Mouse (Mus musculus): ENCODE data around the gene Hist1h2af. TPM values are rescaled to one million over a fixed set of nuclear protein-coding genes. Genes with fewer than 3 reads are reported as not detected.
"Not testable (repeated sequence)": the region's sequence is repeated elsewhere in the genome, so short reads cannot be mapped to it uniquely, and the experiment has no call there.

The Hist1h2af gene
- total RNA-seq, 2 experiments from 2014 or later, result 7.7 to 11.5 TPM

DNA sequence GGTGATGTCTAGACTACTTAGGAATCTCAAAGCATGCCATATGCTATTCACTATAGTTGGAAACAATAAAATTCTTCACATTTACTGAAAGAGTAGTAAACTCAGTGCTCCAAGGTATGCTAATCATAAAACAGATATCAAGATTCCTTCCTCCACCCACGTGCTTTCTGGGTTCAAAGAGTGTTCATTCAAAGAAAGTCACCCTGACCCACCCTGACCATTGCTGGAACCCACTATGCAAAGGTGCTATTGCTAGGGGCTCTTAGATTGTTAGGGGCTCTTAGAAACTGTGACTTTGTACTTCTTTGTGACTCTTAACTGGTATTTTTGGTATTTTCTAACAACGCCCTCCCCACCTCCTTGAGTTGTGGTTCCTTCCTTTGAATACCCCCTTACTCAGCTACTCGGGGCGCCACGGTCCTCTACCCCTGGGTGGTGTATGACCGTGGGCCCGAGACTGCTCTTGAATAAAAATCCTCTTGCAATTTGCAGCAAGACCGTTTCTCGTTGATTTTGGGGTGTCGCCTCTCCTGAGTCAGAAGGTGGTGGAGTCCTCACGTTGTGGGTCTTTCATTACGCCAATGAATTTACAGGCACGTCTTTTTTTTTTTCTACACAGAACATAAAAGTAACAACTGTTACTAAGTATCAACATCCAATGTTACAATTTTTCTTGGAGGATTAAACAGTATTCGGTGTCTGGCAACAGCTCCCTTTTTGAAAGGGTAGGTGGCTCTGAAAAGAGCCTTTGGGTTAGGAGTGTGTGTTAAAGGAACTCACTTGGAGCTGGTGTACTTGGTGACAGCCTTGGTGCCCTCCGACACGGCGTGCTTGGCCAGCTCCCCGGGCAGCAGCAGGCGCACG is 39.6 kb downstream of the Hist1h2af start:
- DNase-seq; intact Hi-C loops (cut with DNase I): not testable (repeated sequence)

DNA sequence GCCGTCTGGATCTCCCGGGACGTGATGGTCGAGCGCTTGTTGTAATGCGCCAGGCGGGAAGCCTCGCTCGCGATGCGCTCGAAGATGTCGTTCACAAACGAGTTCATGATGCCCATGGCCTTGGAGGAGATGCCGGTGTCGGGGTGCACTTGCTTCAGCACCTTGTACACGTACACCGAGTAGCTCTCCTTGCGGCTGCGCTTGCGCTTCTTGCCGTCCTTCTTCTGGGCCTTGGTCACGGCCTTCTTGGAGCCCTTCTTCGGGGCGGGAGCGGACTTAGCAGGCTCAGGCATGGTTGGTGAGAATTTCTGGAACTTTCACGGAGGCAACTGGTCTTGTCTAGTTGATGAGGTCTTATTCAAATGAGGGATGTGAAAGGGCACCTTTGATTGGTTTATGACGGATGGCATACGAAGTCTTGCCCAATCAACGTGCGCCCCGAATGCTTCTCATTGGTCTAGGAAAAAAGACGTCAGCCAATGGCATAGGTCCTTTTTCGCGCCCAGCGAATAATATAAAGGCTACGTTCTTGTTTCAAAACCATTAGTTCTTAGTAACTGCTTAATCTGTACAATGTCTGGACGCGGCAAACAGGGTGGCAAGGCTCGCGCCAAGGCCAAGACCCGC is 40.3 kb downstream of the Hist1h2af start, which contains the start of the genes Hist1h2bf and Hist1h2ad:
TSS of gene Hist1h2bf (minus strand) at position 299 of the 627 bp plus-strand sequence.
TSS of gene Hist1h2ad (plus strand) at position 484 of the 627 bp plus-strand sequence.
- DNase-seq, result peak; percentile 68 to 71
- intact Hi-C loops (cut with DNase I), result not testable (repeated sequence)

DNA sequence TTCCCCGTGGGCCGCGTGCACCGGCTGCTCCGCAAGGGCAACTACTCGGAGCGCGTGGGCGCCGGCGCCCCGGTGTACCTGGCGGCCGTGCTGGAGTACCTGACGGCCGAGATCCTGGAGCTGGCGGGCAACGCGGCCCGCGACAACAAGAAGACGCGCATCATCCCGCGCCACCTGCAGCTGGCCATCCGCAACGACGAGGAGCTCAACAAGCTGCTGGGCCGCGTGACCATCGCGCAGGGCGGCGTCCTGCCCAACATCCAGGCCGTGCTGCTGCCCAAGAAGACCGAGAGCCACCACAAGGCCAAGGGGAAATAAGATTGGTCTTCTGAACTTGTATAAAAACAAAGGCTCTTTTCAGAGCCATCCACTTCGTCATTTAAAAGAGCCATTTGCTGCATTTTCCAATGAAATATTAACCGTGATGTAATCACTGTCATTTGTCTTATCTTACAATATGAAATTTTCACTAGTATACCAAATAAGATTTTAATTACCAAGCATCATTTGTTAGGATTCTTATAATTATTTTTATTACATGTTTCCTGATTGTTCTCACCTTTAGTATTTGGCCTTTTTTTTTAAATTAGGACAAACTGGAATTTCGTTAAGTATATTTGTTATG is 41.0 kb downstream of the Hist1h2af start:
- intact Hi-C loops (cut with DNase I); DNase-seq: not testable (repeated sequence)

DNA sequence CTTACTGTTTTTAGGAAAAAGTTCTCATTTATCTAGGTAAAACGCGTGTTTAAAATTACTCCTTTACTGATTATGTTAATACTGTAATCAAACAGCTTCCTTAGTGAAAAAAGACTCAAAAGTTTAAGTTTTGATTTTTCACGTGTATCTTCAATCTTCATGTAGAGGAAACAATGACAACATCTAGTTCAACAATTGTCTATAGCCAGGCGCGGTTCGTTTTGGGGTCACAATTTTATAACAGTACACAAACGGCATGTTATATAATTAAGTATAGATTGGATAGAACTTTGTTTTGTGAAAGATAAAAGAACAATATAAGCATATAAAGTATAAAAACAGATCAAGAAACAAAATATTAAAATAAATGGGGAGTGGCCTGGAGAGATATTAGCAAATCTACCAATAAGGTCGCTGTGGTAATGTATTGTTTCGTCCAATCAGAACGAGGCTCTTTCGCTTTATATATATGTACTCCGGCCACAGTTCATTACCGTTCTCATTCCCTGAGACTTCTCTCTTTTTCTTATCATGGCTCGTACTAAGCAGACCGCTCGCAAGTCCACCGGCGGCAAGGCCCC is 41.7 kb downstream of the Hist1h2af start, which contains the start of gene Hist1h3d:
TSS of gene Hist1h3d (plus strand) at position 493 of the 581 bp plus-strand sequence.
- intact Hi-C loops (cut with DNase I), result no loop called here
- DNase-seq, result no peak

DNA sequence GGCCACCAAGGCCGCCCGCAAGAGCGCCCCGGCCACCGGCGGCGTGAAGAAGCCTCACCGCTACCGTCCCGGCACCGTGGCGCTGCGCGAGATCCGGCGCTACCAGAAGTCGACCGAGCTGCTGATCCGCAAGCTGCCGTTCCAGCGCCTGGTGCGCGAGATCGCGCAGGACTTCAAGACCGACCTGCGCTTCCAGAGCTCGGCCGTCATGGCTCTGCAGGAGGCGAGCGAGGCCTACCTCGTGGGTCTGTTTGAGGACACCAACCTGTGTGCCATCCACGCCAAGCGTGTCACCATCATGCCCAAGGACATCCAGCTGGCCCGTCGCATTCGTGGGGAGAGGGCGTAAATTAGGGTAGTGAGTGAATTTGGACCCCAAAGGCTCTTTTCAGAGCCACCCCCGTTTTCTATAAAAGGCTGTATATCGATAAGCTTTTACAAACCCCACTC is 42.2 kb downstream of the Hist1h2af start:
- DNase-seq; intact Hi-C loops (cut with DNase I): not testable (repeated sequence)

DNA sequence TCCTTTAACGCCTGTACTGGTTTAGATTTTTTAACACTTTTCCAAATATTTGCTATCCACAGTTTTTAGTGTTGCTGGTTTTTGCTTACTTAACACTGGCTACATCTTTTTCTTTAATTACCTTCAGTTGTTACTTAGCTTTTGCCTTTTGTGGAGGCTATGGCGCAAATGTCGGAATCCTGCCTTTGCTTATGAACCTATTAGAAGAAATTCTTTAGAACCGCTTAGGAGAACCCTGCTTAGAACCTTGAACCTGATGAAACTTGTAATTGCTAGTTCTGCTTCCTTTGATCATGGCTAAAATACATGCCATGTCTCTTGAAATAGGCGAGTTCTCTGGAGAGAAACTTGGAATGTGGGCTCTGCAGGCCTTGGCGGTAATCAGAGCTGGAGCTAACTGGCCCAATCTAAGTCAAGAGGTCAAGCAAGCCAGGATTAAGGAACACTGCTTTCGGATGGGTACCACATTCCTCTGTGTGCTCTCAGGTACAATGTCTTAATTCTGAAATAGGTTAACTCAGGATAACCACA is 42.7 kb downstream of the Hist1h2af start:
- intact Hi-C loops (cut with DNase I), result no loop called here
- no peak for DNase-seq

DNA sequence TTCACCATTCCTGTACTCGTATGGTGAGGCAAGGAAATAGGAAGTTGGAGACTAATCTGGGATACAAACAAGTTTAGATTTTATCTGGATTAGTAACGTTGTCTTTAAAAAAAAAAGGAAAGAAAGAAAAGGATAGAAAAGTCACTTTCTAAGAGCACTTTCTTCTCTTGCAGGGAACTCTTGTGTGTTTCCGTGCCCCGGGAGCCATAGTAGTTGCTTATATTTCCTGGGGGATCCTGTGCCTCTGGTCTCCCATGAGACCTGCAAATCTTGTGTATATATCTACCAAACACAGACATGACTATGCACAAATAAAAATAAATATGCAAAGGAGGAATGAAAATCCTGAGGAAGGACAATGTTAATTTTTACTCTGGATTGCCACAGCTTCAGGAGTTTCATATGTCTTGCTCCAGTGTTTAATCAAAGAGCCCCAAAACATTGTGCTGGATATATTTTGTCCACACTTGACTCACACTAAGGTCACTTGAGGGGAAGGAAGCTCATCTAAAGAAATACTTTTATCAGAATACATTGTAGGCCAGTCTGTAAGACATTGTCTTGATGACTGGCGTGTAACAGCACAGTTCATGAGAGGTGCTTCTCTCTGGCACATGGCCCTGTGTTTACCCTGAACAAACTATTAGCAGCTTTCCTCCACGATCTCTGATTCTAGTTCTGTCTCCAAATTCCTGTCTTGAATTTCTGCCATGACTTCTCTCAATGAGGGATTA is 43.4 kb downstream of the Hist1h2af start:
- intact Hi-C loops (cut with DNase I), result no loop called here

DNA sequence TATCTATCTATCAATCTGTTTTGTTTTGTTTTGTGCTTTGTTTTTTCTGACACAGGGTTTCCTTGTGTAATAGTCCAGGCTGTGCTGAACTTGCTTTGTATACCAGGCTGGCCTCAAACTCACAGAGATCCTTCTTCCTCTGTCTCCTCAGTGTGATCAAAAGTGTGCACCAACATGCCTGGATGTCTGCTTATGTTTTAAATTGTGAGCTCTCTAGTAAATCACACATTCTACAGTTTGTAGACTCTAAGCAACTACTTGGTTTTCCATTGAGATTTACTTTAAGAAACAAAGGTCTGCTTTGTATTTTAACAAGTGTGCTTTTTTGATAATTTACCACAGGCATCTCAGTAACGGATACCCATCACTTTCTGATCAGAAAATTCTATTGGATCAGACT is 44.1 kb downstream of the Hist1h2af start:
- intact Hi-C loops (cut with DNase I), result no loop called here
- no peak for DNase-seq

More for the DNA sequence above, 43.4 kb downstream of the Hist1h2af start:
- DNase-seq, result no peak

DNA sequence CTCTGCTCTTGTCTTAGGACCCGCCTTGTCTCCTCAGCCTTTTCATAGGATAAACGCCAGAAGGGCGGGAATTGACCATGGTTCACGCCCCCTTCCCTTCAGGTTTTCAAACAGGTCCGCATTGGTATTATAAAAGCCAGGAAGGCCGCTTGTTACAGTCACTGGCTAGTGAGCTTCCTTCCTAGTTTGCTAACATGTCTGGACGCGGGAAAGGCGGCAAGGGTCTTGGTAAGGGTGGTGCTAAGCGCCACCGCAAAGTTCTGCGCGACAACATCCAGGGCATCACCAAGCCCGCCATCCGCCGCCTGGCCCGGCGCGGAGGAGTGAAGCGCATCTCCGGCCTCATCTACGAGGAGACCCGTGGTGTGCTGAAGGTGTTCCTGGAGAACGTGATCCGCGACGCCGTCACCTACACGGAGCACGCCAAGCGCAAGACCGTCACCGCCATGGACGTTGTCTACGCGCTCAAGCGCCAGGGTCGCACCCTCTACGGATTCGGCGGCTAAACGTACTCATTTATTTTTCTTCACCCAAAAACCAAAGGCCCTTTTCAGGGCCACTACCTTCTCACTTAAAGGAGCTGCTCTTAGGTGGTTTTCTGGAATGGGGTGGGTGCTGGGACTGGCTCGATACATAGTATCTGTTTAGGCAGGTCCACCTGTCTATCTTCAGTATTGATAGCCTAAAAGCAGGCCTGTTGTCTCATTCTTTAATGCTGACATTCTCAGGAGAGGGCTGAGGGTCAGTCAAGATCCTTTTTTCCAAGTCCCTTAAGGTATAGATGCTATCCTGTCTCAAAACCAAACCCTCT is 47.9 kb downstream of the Hist1h2af start, which contains the start of gene Hist1h4d:
TSS of gene Hist1h4d (plus strand) at position 191 of the 811 bp plus-strand sequence.
- peak; percentile 89 to 91 for DNase-seq
- intact Hi-C loops (cut with DNase I), result loop anchor here (1.0 to 10.0 kb wide), 3 partner anchors 40 to 1867 kb away; partner anchors contain the start of genes Hist1h2ai, Hist1h2bb, Hist1h2be and Hist1h2bl

DNA sequence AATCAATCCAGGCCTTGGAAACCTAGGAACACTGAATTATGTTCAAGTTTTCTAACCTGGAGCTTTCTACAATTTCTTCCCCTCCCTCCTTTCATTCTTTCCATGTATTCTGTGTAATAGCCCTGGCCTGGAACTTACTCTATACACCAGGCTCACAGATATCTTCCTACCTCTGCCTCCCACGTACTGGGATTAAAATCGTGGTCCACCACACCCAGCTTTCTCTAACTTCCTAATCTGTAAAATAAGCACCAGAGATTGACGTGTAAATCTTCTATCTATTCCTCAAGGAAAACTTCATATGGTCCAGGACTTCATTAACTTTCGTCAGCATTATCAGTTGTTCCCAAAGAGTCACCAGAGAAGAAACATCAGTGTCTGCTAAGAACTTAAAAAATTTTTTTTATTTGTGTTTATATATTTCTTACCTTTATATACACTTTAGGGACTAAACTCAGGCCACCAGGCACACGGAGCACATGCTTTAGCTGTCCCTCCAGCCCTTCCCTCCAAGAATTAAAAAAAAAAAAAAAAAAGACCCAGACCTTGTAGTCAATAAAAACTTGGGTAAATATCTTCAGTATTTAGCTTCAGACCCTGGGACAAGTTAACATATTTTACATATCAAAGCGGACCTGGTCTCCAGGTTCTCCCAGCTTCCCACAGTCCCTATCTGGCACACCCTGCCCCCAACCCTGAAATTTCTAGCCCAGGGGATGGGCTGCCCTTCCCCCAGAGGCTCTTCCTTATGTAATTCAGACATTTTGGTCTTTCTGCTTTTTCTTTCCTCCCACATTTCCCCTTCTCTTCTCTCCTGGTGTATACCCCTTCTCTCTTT is 48.7 kb downstream of the Hist1h2af start:
- intact Hi-C loops (cut with DNase I), result loop anchor here (1.0 to 10.0 kb wide), 3 partner anchors 39 to 1868 kb away; partner anchors contain the start of genes Hist1h2ai, Hist1h2bb, Hist1h2be and Hist1h2bl
- no peak for DNase-seq

DNA sequence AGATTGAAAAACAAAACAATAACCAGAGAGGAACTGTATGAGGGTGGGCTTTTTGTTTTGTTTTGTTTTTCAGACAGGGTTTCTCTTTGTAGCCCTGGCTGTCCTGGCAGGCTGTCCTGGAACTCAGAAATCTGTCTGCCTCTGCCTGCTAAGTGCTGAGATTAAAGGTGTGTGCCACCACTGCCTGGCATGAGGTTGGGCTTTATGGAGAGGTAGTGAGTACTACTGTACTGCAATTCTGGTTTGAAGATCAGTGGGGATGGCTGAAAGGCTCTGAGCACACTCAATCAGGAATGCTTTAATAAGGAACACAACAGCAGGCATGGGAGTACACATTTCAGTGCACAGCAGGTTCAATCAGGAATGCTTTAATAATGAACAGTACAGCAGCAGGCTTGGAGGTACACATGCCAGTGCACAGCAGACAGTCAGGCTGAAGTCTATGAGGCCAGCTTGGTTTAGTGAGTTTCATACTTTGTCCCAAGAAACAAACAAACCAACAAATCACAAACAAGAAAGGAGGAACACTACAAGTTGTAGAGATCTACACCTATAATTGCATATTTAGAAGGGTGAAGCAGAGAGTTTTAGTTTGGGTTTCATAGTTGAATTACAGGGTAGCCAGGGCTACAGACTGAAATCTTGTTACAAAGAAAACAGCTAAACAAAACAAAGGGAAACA is 49.8 kb downstream of the Hist1h2af start:
- intact Hi-C loops (cut with DNase I), result loop anchor here (5.0 to 10.0 kb wide), 2 partner anchors 164 to 1869 kb away; partner anchors contain the start of genes Hist1h2ai, Hist1h2bb, Hist1h2bl and Hist1h3c
- DNase-seq, result no peak

Small RNA genes within 50 kb of the gene (microRNA-seq; reads per million reads assigned to microRNA genes)
- 0 reads per million in 2 experiments for gene Gm44297
- 0 reads per million in 2 experiments for gene Gm44359
- gene Gm44394, result 0 reads per million in 2 experiments
- gene n-TStga1, result 0 reads per million in 2 experiments

Other genes with a start within 250 kb of the Hist1h2af start
- gene Zfp322a, start 164.7 kb upstream of the Hist1h2af start, total RNA-seq (2021), result 10 to 100 TPM in 1 of 2 experiments, 1 to 10 TPM in 1; 8.4 to 11.1 TPM
- 1 to 10 TPM; 3.2 to 3.3 TPM for gene Abt1, start 110.0 kb upstream of the Hist1h2af start, total RNA-seq (2021)
- not detected for gene Btn1a1, start 68.0 kb upstream of the Hist1h2af start, total RNA-seq (2021)
- not detected for gene Btn2a2, start 45.0 kb upstream of the Hist1h2af start, total RNA-seq (2021)
- 100 to 1,000 TPM; 130 to 153 TPM for gene Hist1h4h, start 2.9 kb upstream of the Hist1h2af start, total RNA-seq (2021)
- gene Hist1h3g, start 1.5 kb downstream of the Hist1h2af start, total RNA-seq (2021), result 1 to 10 TPM; 2.8 to 5.0 TPM
- gene Hist1h2bh, start 9.5 kb downstream of the Hist1h2af start, total RNA-seq (2021), result 1 to 10 TPM; 1.7 to 2.1 TPM
- gene Hist1h3f, start 10.1 kb downstream of the Hist1h2af start, total RNA-seq (2021), result 1 to 10 TPM; 5.5 to 6.4 TPM
- 10 to 100 TPM; 12.5 to 22.4 TPM for gene Hist1h4f, start 17.7 kb downstream of the Hist1h2af start, total RNA-seq (2021)
- gene Hist1h1d, start 19.4 kb downstream of the Hist1h2af start, total RNA-seq (2021), result 1 to 10 TPM; 1.6 to 2.0 TPM
- gene Hist1h3e, start 28.5 kb downstream of the Hist1h2af start, total RNA-seq (2021), result 10 to 100 TPM; 11.9 to 17.0 TPM
- gene Hist1h2ae, start 37.3 kb downstream of the Hist1h2af start, total RNA-seq (2021), result 1 to 10 TPM; 1.6 to 2.8 TPM
- 10 to 100 TPM; 15.3 to 21.1 TPM for gene Hist1h2bg, start 37.5 kb downstream of the Hist1h2af start, total RNA-seq (2021)
- gene Hist1h2bf, start 40.3 kb downstream of the Hist1h2af start, total RNA-seq (2021), result 1 to 10 TPM; 7.5 to 8.5 TPM
- 1 to 10 TPM; 1.2 to 2.2 TPM for gene Hist1h2ad, start 40.5 kb downstream of the Hist1h2af start, total RNA-seq (2021)
- 1 to 10 TPM; 2.8 to 4.8 TPM for gene Hist1h3d, start 41.9 kb downstream of the Hist1h2af start, total RNA-seq (2021)
- 10 to 100 TPM; 39.6 to 39.7 TPM for gene Hist1h4d, start 47.7 kb downstream of the Hist1h2af start, total RNA-seq (2021)
- 10 to 100 TPM; 16.6 to 18.7 TPM for gene Hist1h2be, start 87.2 kb downstream of the Hist1h2af start, total RNA-seq (2021)
- gene Hist1h1e, start 88.7 kb downstream of the Hist1h2af start, total RNA-seq (2021), result 10 to 100 TPM; 42.9 to 50.8 TPM
- 1 to 10 TPM; 1.3 to 1.4 TPM for gene Hist1h2ac, start 150.0 kb downstream of the Hist1h2af start, total RNA-seq (2021)
- 10 to 100 TPM; 65.6 to 72.3 TPM for gene Hist1h2bc, start 150.3 kb downstream of the Hist1h2af start, total RNA-seq (2021)
- gene Hist1h1t, start 161.9 kb downstream of the Hist1h2af start, total RNA-seq (2021), result not detected
- 10 to 100 TPM; 62.8 to 75.7 TPM for gene Hist1h4c, start 164.5 kb downstream of the Hist1h2af start, total RNA-seq (2021)
- 10 to 100 TPM; 17.6 to 27.0 TPM for gene Hfe, start 176.9 kb downstream of the Hist1h2af start, total RNA-seq (2021)
- gene Hist1h1c, start 204.9 kb downstream of the Hist1h2af start, total RNA-seq (2021), result 100 to 1,000 TPM; 188 to 225 TPM
- gene Hist1h3c, start 211.7 kb downstream of the Hist1h2af start, total RNA-seq (2021), result 1 to 10 TPM; 4.5 to 4.6 TPM
- 1 to 10 TPM; 5.1 to 7.0 TPM for gene Hist1h2bb, start 212.8 kb downstream of the Hist1h2af start, total RNA-seq (2021)
- gene Hist1h2ab, start 217.2 kb downstream of the Hist1h2af start, total RNA-seq (2021), result 10 to 100 TPM in 1 of 2 experiments, 1 to 10 TPM in 1; 9.4 to 10.3 TPM
- gene Hist1h3b, start 218.4 kb downstream of the Hist1h2af start, total RNA-seq (2021), result 10 to 100 TPM; 14.2 to 14.3 TPM
- gene Hist1h4b, start 223.1 kb downstream of the Hist1h2af start, total RNA-seq (2021), result 1 to 10 TPM; 5.8 to 8.4 TPM
- 1 to 10 TPM; 6.4 to 7.2 TPM for gene Hist1h4a, start 227.3 kb downstream of the Hist1h2af start, total RNA-seq (2021)
- gene Hist1h3a, start 228.5 kb downstream of the Hist1h2af start, total RNA-seq (2021), result 10 to 100 TPM in 1 of 2 experiments, 1 to 10 TPM in 1; 9.9 to 14.4 TPM
- gene Hist1h1a, start 229.8 kb downstream of the Hist1h2af start, total RNA-seq (2021), result 1 to 10 TPM; 5.6 to 7.4 TPM
- gene Trim38, start 236.0 kb downstream of the Hist1h2af start, total RNA-seq (2021), result not detected